Mouse (Mus musculus): ENCODE measurements around the gene Mus81. TPM values are rescaled to one million over a fixed set of nuclear protein-coding genes. Genes with fewer than 3 reads are reported as not detected.
A peak's percentile ranks its signal among the peaks of the same experiment; 100 is the strongest.

Mus81 gene
- total and polyA plus RNA-seq, 3 experiments = 16.0 to 38.0 (median 19.5) TPM

GRCm38 (mm10) chr19:5488878-5489571 is 823 bp upstream of the Mus81 start:
- peaks cover 55% of the 10 kb centered on the region for H3K4me1 ChIP-seq (ENCODE audit: insufficient read depth, low read depth, low read length)
- no peaks in the 10 kb centered on the region for H3K27me3 ChIP-seq (ENCODE audit: insufficient read depth, low read length)
- peak; percentile 87 for DNase-seq (ENCODE audit: low spot score)
- H3K36me3 ChIP-seq (replicated peaks) = peaks cover 52% of the 10 kb centered on the region
- H3K9me3 ChIP-seq (replicated peaks) = no peaks in the 10 kb centered on the region
- TF ChIP-seq GATA2 (IDR thresholded peaks at IDR 0.05; ENCODE audit: borderline replicate concordance, low read depth, low read length) = no peak
- no peak for TF ChIP-seq POLR2AphosphoS5 (IDR thresholded peaks at IDR 0.05; ENCODE audit: insufficient replicate concordance, low read depth, low read length)
- no peak for TF ChIP-seq GATA1 (IDR thresholded peaks at IDR 0.05; ENCODE audit: borderline replicate concordance, low read length)
- TF ChIP-seq TAL1 (conservative IDR thresholded peaks at IDR 0.05; ENCODE audit: low read depth, low read length) = no peak
- TF ChIP-seq CTCF (IDR thresholded peaks at IDR 0.05; ENCODE audit: low read depth, low read length) = no peak
- H3K4me3 ChIP-seq (ENCODE audit: low read depth, low read length) = peak overlapping the region; percentile 77
- ATAC-seq (ENCODE audit: extremely low read depth, insufficient number of reproducible peaks, low FRiP score, poor library complexity, severe bottlenecking) = peak; percentile 79

- no peak for ATAC-seq (ENCODE audit: extremely low read depth, insufficient number of reproducible peaks, low FRiP score, poor library complexity, severe bottlenecking)
- DNase-seq (ENCODE audit: low spot score) = no peak
- Histone ChIP-seq H3K9me3 (replicated peaks) (no peaks in the 10 kb centered on the region), H3K4me3 (ENCODE audit: low read depth, low read length) (no peak overlapping the region), H3K4me1 (ENCODE audit: insufficient read depth, low read depth, low read length) (peaks cover 48% of the 10 kb centered on the region), H3K27me3 (ENCODE audit: insufficient read depth, low read length) (no peaks in the 10 kb centered on the region), H3K36me3 (replicated peaks) (peaks cover 56% of the 10 kb centered on the region)
- TF ChIP-seq GATA1 (IDR thresholded peaks at IDR 0.05; ENCODE audit: borderline replicate concordance, low read length) = no peak
- TF ChIP-seq TAL1 (conservative IDR thresholded peaks at IDR 0.05; ENCODE audit: low read depth, low read length) = no peak
- no peak for TF ChIP-seq POLR2AphosphoS5 (IDR thresholded peaks at IDR 0.05; ENCODE audit: insufficient replicate concordance, low read depth, low read length)
- no peak for TF ChIP-seq CTCF (IDR thresholded peaks at IDR 0.05; ENCODE audit: low read depth, low read length)
- no peak for TF ChIP-seq GATA2 (IDR thresholded peaks at IDR 0.05; ENCODE audit: borderline replicate concordance, low read depth, low read length)
Measured at GRCm38 (mm10) chr19:5486771-5487170, 1.4 kb downstream of the Mus81 start.

- Histone ChIP-seq H3K27me3 (ENCODE audit: insufficient read depth, low read length) (no peaks in the 10 kb centered on the region), H3K4me3 (ENCODE audit: low read depth, low read length) (no peak overlapping the region), H3K9me3 (replicated peaks) (no peaks in the 10 kb centered on the region), H3K4me1 (ENCODE audit: insufficient read depth, low read depth, low read length) (peaks cover 48% of the 10 kb centered on the region), H3K36me3 (replicated peaks) (peaks cover 59% of the 10 kb centered on the region)
- ATAC-seq (ENCODE audit: extremely low read depth, insufficient number of reproducible peaks, low FRiP score, poor library complexity, severe bottlenecking) (no peak), DNase-seq (ENCODE audit: low spot score) (no peak)
- TF ChIP-seq GATA1 (IDR thresholded peaks at IDR 0.05; ENCODE audit: borderline replicate concordance, low read length) = no peak
- no peak for TF ChIP-seq POLR2AphosphoS5 (IDR thresholded peaks at IDR 0.05; ENCODE audit: insufficient replicate concordance, low read depth, low read length)
- no peak for TF ChIP-seq GATA2 (IDR thresholded peaks at IDR 0.05; ENCODE audit: borderline replicate concordance, low read depth, low read length)
- TF ChIP-seq CTCF (IDR thresholded peaks at IDR 0.05; ENCODE audit: low read depth, low read length) = no peak
- TF ChIP-seq TAL1 (conservative IDR thresholded peaks at IDR 0.05; ENCODE audit: low read depth, low read length) = no peak
Measured at GRCm38 (mm10) chr19:5486286-5486685, 1.9 kb downstream of the Mus81 start.

GRCm38 (mm10) chr19:5485821-5486220 is 2.4 kb downstream of the Mus81 start:
- H3K36me3 ChIP-seq (replicated peaks) = peaks cover 59% of the 10 kb centered on the region
- TF ChIP-seq CTCF (IDR thresholded peaks at IDR 0.05; ENCODE audit: low read depth, low read length) = no peak
- no peak for TF ChIP-seq GATA1 (IDR thresholded peaks at IDR 0.05; ENCODE audit: borderline replicate concordance, low read length)
- TF ChIP-seq TAL1 (conservative IDR thresholded peaks at IDR 0.05; ENCODE audit: low read depth, low read length) = no peak
- TF ChIP-seq POLR2AphosphoS5 (IDR thresholded peaks at IDR 0.05; ENCODE audit: insufficient replicate concordance, low read depth, low read length) = no peak
- no peak for TF ChIP-seq GATA2 (IDR thresholded peaks at IDR 0.05; ENCODE audit: borderline replicate concordance, low read depth, low read length)
- H3K4me1 ChIP-seq (ENCODE audit: insufficient read depth, low read depth, low read length) = peaks cover 48% of the 10 kb centered on the region
- DNase-seq (ENCODE audit: low spot score) (no peak), ATAC-seq (ENCODE audit: extremely low read depth, insufficient number of reproducible peaks, low FRiP score, poor library complexity, severe bottlenecking) (no peak)
- no peak overlapping the region for H3K4me3 ChIP-seq (ENCODE audit: low read depth, low read length)
- no peaks in the 10 kb centered on the region for H3K27me3 ChIP-seq (ENCODE audit: insufficient read depth, low read length)
- H3K9me3 ChIP-seq (replicated peaks) = no peaks in the 10 kb centered on the region

GRCm38 (mm10) chr19:5485371-5485770 is 2.8 kb downstream of the Mus81 start:
- no peak for TF ChIP-seq CTCF (IDR thresholded peaks at IDR 0.05; ENCODE audit: low read depth, low read length)
- no peak for TF ChIP-seq TAL1 (conservative IDR thresholded peaks at IDR 0.05; ENCODE audit: low read depth, low read length)
- TF ChIP-seq GATA1 (IDR thresholded peaks at IDR 0.05; ENCODE audit: borderline replicate concordance, low read length) = no peak
- no peak for TF ChIP-seq GATA2 (IDR thresholded peaks at IDR 0.05; ENCODE audit: borderline replicate concordance, low read depth, low read length)
- no peak for TF ChIP-seq POLR2AphosphoS5 (IDR thresholded peaks at IDR 0.05; ENCODE audit: insufficient replicate concordance, low read depth, low read length)
- ATAC-seq (ENCODE audit: extremely low read depth, insufficient number of reproducible peaks, low FRiP score, poor library complexity, severe bottlenecking) (no peak), DNase-seq (ENCODE audit: low spot score) (no peak)
- Histone ChIP-seq H3K4me1 (ENCODE audit: insufficient read depth, low read depth, low read length) (peaks cover 48% of the 10 kb centered on the region), H3K9me3 (replicated peaks) (no peaks in the 10 kb centered on the region), H3K4me3 (ENCODE audit: low read depth, low read length) (no peak overlapping the region), H3K36me3 (replicated peaks) (peaks cover 59% of the 10 kb centered on the region), H3K27me3 (ENCODE audit: insufficient read depth, low read length) (no peaks in the 10 kb centered on the region)

GRCm38 (mm10) chr19:5484496-5484895 is 3.7 kb downstream of the Mus81 start:
- Histone ChIP-seq H3K4me1 (ENCODE audit: insufficient read depth, low read depth, low read length) (peaks cover 51% of the 10 kb centered on the region), H3K36me3 (replicated peaks) (peaks cover 59% of the 10 kb centered on the region), H3K27me3 (ENCODE audit: insufficient read depth, low read length) (peaks cover 4% of the 10 kb centered on the region; the same call in 1 of the 2 replicates), H3K4me3 (ENCODE audit: low read depth, low read length) (no peak overlapping the region), H3K9me3 (replicated peaks) (no peaks in the 10 kb centered on the region)
- DNase-seq (ENCODE audit: low spot score) = no peak
- no peak for TF ChIP-seq CTCF (IDR thresholded peaks at IDR 0.05; ENCODE audit: low read depth, low read length)
- TF ChIP-seq TAL1 (conservative IDR thresholded peaks at IDR 0.05; ENCODE audit: low read depth, low read length) = no peak
- no peak for TF ChIP-seq GATA2 (IDR thresholded peaks at IDR 0.05; ENCODE audit: borderline replicate concordance, low read depth, low read length)
- TF ChIP-seq GATA1 (IDR thresholded peaks at IDR 0.05; ENCODE audit: borderline replicate concordance, low read length) = no peak
- TF ChIP-seq POLR2AphosphoS5 (IDR thresholded peaks at IDR 0.05; ENCODE audit: insufficient replicate concordance, low read depth, low read length) = no peak
- ATAC-seq (ENCODE audit: extremely low read depth, insufficient number of reproducible peaks, low FRiP score, poor library complexity, severe bottlenecking) = no peak

All from G1E (cell line).